Mouse (Mus musculus) liver, postnatal 0 days (tissue): Measurements from ENCODE around the gene Arl2. TPM values are rescaled to one million over a fixed set of nuclear protein-coding genes. Genes with fewer than 3 reads are reported as not detected.

Experiments used
- ATAC-seq: fragments of 200-750 bp; cut with Nextera tagmentation; 2 replicates; pipeline ENCODE4 v1.8.0; 2017; ENCODE audit warnings: mild to moderate bottlenecking, moderate library complexity
- DNase-seq: peaks from one replicate; pipeline ENCODE4 v3.0.0-alpha.2; 2016
- H3K27ac ChIP-seq: fragments of 300-500 bp; sonication (generic); 2 replicates; pipeline ENCODE4 v1.5.1; 2014; ENCODE audit warnings: antibody characterized with exemption, moderate library complexity, mild to moderate bottlenecking, low read depth
- H3K27me3 ChIP-seq: fragments of 300-500 bp; sonication (generic); 2 replicates; pipeline ENCODE4 v1.6.1; 2014; ENCODE audit warnings: low read length, control low read depth, mixed read lengths; ENCODE audit not compliant: insufficient read depth
- H3K36me3 ChIP-seq: fragments of 300-500 bp; sonication (generic); replicated peaks from 2 replicates; pipeline ENCODE4 v1.6.1; 2014; ENCODE audit warnings: mild to moderate bottlenecking, control low read depth, low read length, moderate library complexity, mixed read lengths; ENCODE audit not compliant: insufficient read depth
- H3K4me1 ChIP-seq: fragments of 300-500 bp; sonication (generic); 2 replicates; pipeline ENCODE4 v1.6.1; 2014; ENCODE audit warnings: antibody characterized with exemption, mild to moderate bottlenecking, control low read depth; ENCODE audit not compliant: insufficient read depth
- H3K4me2 ChIP-seq: fragments of 300-500 bp; sonication (generic); 2 replicates; pipeline ENCODE4 v1.6.1; 2014; ENCODE audit warnings: low read depth, mild to moderate bottlenecking, low read length, moderate library complexity, mixed read lengths
- H3K4me3 ChIP-seq: fragments of 300-500 bp; sonication (generic); 2 replicates; pipeline ENCODE4 v1.5.1; 2014; ENCODE audit warnings: low read depth, low read length
- H3K9ac ChIP-seq: fragments of 300-500 bp; sonication (generic); replicated peaks from 2 replicates; pipeline ENCODE4 v1.6.1; 2014; ENCODE audit warnings: mild to moderate bottlenecking, moderate library complexity
- H3K9me3 ChIP-seq: fragments of 300-500 bp; sonication (generic); 2 replicates; pipeline ENCODE4 v1.6.1; 2016; ENCODE audit warnings: mild to moderate bottlenecking, control low read depth, low read length, mixed read lengths
- CTCF ChIP-seq: sonication (generic); IDR thresholded peaks from 2 replicates; pipeline ENCODE4 v1.5.1; 2016; ENCODE audit warnings: antibody characterized with exemption, low read depth
- EP300 ChIP-seq: IDR thresholded peaks from 2 replicates; pipeline ENCODE4 v1.6.1; 2016; ENCODE audit warnings: antibody characterized with exemption, low read depth, mild to moderate bottlenecking
- WGBS: fragments of 180-500 bp; shearing (Covaris S2); extraction: QIAGEN DNeasy Blood & Tissue Kit; methylation state at CpG from one replicate; pipeline ENCODE4 v1.1.7; 2014; ENCODE audit not compliant: insufficient replicate concordance; 5-methylcytosine and 5-hydroxymethylcytosine counted together
- polyA plus RNA-seq: library from polyadenylated mRNA; unstranded; fragments of >200 nt; fragmentation: Nextera tagmentation; extraction: Ambion mirVana; gene quantifications from 2 replicates; pipeline ENCODE4 v1.2.1, GENCODE M21; 2015

Arl2 gene
- polyA plus RNA-seq, 1 experiment from 2014 or later: 20.5 TPM

DNA sequence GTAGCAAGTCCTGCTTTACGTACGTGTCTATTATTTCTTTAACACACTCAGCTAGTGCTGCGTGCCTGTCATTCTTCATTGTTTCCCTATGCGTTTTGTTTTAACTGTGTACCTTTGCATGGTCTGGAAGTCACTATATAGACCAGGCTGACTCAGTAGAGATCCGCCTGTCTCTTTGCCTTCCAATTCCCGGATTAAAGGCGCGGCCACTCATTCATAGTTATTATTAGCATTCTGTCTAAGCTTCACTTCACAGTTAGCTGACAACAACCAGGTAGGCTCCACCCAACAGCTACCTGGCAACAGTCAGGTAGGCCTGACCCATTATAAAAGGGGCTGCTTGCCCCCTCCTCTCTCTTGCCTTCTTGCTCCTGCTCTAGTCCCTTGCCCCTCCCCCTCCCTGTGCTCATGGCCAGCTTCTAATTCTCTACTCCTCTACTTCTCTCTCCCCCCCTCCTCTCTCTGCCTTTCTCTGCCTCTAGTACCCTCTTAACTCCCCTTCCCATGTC is 22.6 kb downstream of the Arl2 start:
- peak overlapping the region; percentile 94 for H3K27ac ChIP-seq
- peaks cover 22% of the 10 kb centered on the region for H3K36me3 ChIP-seq
- peak overlapping the region; percentile 100 for H3K4me2 ChIP-seq
- no peaks in the 10 kb centered on the region for H3K9me3 ChIP-seq
- no peaks in the 10 kb centered on the region for H3K27me3 ChIP-seq
- no peak for DNase-seq
- peak overlapping the region; percentile 86 for H3K4me3 ChIP-seq
- peak overlapping the region; percentile 86 for H3K9ac ChIP-seq
- peak; percentile 8; the same call in 1 of the 2 replicates for ATAC-seq
- WGBS: 5% methylated on average over 8 of the region's 8 CpGs
- TF ChIP-seq EP300: no peak
- peaks cover 17% of the 10 kb centered on the region for H3K4me1 ChIP-seq

DNA sequence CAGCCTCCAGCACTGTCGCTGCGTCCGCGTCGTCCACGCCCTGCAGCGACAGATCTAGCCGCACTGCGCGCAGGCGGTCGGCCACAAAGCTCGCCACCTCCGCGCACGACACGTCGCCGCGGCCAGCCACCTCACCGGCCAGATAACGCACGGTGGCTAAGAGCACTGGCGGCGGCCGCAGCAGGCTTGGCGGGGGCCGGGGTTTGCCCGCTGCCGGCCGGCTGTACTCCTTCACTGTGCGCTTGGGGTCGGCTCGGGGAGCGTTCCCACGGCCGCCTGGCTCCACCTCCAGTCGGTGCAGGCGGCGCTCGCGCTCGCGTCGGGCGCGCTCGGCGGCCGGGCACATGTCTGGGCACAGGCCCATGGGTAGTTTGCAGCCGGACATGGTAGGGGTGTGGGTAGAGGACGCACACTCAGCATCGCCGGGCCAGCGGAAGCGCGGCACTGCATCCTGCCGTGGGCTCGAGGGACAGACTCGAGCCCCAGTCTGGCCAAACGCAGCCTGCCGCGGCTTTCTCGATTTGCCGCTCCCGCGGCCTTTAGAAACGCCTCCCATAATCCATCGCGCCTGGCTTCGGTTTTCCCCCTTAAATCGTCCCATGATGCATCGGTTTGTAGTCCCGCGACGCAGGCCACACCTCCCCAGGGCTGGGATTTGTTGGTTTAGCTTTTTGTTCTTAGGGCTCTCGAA is 23.2 kb downstream of the Arl2 start, which contains the start of gene Sac3d1:
Gene Sac3d1, minus strand, starts transcription at position 665 of the 691 bp plus-strand sequence.
- Histone ChIP-seq H3K4me3 (peak within 1 kb of the TSS; percentile 86), H3K9ac (peak within 1 kb of the TSS; percentile 86), H3K4me2 (peak within 1 kb of the TSS; percentile 100), H3K9me3 (no peaks in the 10 kb centered on the region), H3K27ac (peak within 1 kb of the TSS; percentile 94), H3K36me3 (peaks cover 22% of the 10 kb centered on the region), H3K27me3 (no peaks in the 10 kb centered on the region), H3K4me1 (peaks cover 17% of the 10 kb centered on the region)
- TF ChIP-seq EP300: peak; percentile 38; the same call in 1 of the 2 replicates
- peak; percentile 17 for TF ChIP-seq CTCF
- DNase-seq (peak; percentile 89), ATAC-seq (peak; percentile 83)
- WGBS: 1% methylated on average over 73 of the region's 77 CpGs

DNA sequence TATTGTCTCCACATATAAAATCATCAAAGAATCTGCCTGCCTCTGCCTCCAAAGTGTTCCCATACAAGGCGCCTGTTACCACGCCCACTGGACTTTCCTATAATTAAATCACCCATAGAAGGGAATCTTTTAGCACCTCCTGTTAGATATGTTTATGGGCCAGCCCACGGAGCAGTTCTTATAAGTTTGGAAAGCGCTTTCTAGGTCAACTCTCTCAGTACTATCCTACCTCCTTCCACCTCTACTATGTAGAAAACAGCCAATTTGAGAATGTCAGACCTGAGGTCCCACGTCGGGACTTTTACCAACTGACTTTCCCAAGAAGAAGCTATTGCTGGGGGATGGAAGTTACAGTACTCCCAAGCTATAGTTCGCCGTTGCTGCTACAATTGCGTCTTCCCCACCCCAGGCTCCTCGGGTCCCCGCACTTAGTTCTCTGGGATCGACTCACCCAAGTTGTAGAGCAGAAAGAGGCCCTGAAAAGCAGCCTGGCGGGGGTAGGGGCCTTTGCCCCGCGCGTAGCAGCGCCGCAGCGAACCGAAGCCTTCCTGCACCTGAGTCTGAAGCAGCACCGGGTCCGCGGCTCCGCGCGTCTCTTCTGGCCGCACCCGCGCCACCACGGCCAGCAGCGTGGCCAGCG is 23.9 kb downstream of the Arl2 start:
- Histone ChIP-seq H3K4me1 (peaks cover 17% of the 10 kb centered on the region), H3K27ac (peak overlapping the region; percentile 94), H3K9me3 (no peaks in the 10 kb centered on the region), H3K9ac (peak overlapping the region; percentile 86), H3K4me3 (peak overlapping the region; percentile 86), H3K36me3 (peaks cover 22% of the 10 kb centered on the region), H3K4me2 (peak overlapping the region; percentile 100), H3K27me3 (no peaks in the 10 kb centered on the region)
- ATAC-seq (no peak), DNase-seq (no peak)
- 7% methylated on average over 32 of the region's 32 CpGs for WGBS
- no peak for TF ChIP-seq EP300
- TF ChIP-seq CTCF: no peak

DNA sequence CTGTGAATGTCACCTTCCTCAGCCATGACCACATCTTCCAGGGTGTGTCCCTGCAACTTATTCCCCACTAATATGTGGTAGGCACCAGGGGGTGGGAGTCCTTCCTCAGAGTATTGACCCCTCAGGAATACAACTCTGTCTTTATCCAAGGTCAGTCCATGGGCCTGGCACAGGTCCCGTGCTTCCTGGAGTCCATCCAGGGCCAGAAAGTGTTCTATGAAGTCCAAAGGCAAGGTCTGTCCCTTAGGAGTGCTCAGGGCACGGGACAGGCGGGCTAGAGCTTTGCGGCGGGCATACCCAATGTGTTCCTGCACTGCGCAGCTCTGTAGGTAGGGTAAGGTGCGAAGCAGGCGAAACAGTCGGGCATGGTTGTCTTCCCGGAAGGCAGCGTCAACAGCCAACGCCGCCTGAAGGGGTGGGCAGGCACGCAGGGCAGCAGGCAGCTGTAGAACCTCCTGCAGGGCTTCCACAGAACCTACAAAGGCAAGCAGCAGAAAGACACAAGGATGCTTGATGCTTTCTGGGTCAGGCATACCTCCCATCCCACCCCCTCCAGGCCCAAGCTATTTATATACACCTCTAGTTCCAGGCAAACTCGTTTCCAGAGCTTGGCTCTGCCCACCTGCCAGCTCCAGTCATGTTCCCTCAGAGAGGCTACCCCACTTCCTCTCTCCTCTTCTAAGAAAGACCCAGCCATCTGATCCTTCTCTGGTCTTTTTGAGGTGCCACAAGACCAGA is 25.1 kb downstream of the Arl2 start:
- H3K4me3 ChIP-seq: no peak overlapping the region
- TF ChIP-seq EP300 (no peak), CTCF (no peak)
- peak overlapping the region; percentile 86 for H3K9ac ChIP-seq
- 87% methylated on average over 14 of the region's 15 CpGs for WGBS
- no peaks in the 10 kb centered on the region for H3K27me3 ChIP-seq
- no peak for DNase-seq
- H3K4me2 ChIP-seq: peak overlapping the region; percentile 100
- ATAC-seq: no peak
- peaks cover 17% of the 10 kb centered on the region for H3K4me1 ChIP-seq
- H3K36me3 ChIP-seq: peaks cover 22% of the 10 kb centered on the region
- H3K9me3 ChIP-seq: no peaks in the 10 kb centered on the region
- no peak overlapping the region for H3K27ac ChIP-seq

DNA sequence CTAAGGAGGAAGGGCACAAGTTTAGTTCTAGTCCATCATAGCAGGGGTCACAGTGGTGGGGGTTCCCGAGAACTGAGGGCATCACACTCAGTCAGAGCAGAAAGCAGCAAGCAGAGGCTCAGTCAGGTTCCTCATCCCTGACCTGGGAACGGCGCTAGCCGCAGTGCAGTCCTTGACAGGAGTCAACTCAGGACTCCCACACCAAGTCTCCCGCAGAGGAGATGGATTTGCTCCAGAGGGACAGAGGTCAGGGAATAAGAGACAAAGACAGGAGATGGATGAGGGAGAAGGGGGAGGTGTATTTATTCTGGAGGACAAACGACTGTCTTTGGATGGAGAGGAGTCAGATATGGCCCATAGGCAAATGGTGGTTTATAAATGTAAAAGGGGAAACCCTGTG is 28.2 kb downstream of the Arl2 start:
- DNase-seq: no peak
- 67% methylated on average over 6 of the region's 6 CpGs for WGBS
- no peak for ATAC-seq
- Histone ChIP-seq H3K4me3 (no peak overlapping the region), H3K9me3 (no peaks in the 10 kb centered on the region), H3K27ac (no peak overlapping the region), H3K9ac (no peak overlapping the region), H3K27me3 (no peaks in the 10 kb centered on the region), H3K4me2 (no peak overlapping the region), H3K4me1 (peaks cover 12% of the 10 kb centered on the region), H3K36me3 (peaks cover 15% of the 10 kb centered on the region)
- TF ChIP-seq EP300 (no peak), CTCF (no peak)

DNA sequence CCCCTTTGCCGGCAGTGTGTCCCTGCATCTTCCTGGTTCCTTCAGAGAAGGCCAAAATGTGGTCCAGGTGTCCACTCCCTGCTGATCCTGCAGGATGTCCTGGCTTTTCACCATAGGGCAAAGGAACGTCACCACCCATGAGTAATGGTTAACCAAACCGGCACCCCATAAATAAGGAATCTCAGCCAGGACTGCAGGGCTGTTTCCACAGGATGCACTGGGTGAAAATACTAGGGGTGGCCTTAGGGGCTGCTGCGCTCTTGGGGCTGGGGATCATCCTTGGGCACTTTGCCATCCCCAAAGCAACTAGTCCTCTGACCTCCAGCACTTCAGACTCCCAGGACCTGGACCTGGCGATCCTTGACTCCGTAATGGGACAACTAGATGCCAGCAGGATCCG is 35.8 kb downstream of the Arl2 start, which contains the start of gene Naaladl1:
Gene Naaladl1, plus strand, starts transcription at position 197 of the 400 bp plus-strand sequence.
- H3K27me3 ChIP-seq: no peaks in the 10 kb centered on the region
- no peak within 1 kb of the TSS for H3K27ac ChIP-seq
- no peak for TF ChIP-seq CTCF
- no peak for TF ChIP-seq EP300
- peaks cover 29% of the 10 kb centered on the region for H3K4me1 ChIP-seq
- DNase-seq (no peak), ATAC-seq (no peak)
- no peaks in the 10 kb centered on the region for H3K36me3 ChIP-seq
- H3K9me3 ChIP-seq: no peaks in the 10 kb centered on the region
- no peak within 1 kb of the TSS for H3K4me3 ChIP-seq
- WGBS: 70% methylated on average over 7 of the region's 7 CpGs
- no peak within 1 kb of the TSS; the same call in 1 of the 2 replicates for H3K9ac ChIP-seq
- no peak within 1 kb of the TSS for H3K4me2 ChIP-seq
